Mouse (Mus musculus): Measurements from ENCODE around the gene Mapk8ip3.

The Mapk8ip3 gene

DNA sequence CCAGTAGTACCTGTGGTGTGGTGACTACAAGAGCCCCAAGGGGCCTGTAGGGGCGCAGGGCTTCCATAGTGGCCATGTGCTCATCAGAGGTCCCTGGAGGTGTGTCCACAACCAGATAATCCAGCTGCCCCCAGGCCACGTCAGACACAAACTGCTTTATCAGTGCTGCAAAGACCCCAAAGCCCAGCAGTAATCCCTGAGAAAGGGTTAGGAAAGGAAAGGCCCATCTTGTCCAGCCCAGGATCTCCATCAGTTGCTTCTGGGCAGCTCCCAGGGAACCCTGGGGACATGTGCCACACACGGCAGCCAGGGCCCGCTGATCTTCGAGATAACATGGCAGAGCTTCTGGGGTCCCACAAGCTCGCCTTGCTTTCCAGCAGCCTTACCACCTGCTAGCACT lies 52.4 kb downstream of the Mapk8ip3 start:
- DNase-seq = no peak

DNA sequence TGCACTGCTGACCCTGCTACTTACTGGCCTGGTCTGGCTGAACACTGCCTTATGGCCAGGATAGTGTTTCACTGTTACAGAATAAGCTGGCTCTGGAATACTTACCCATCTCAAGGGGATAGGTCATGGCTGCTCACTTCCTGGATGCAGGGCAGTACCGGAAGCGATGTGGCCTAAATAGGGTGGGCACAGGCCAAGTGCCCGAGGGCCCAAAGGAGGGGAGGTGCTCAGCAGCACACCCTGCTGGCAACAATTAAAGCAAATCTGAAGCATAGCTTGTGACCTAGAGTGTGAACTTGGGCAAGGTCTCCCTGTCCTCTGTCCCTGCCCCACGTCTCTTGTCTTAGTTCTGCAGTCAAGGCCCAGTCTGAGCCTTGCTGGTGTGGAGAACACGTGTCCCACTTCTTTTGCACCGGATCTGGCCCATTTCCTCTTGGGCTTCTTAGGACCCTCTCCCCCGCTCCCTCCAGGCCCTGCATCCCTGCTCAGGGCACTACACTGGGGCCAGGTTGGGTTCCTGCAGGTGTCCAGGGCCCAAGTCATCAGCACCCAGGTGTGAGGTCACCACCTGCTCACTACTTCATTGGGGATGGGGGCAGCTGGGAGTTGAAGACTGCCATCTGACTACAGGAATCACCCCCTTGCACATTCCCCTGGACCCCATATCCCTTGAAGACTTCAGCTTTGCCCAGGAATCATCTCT lies 54.9 kb downstream of the Mapk8ip3 start:
- peak; percentile 64 to 70 for DNase-seq

DNA sequence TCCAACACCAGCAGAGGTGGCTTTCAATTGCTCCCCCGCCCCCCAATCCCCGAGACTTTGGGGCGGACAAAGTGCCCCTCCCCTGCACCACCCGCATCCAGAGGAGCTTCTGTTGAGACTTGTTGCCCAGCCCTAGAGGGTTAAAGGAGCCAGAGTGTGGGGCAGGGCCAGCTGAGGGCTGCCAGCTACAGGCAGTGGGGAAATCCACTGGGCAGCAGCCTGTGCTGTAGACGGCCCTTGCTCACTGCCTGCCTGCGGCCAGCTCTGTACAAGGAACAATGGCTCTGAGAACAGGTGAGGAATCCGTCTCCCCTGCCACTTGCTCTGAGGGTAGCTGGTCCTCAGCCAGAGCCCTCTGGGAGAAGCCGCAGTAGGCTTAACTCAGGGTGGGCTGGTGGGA lies 58.2 kb downstream of the Mapk8ip3 start:
- no peak for DNase-seq

DNA sequence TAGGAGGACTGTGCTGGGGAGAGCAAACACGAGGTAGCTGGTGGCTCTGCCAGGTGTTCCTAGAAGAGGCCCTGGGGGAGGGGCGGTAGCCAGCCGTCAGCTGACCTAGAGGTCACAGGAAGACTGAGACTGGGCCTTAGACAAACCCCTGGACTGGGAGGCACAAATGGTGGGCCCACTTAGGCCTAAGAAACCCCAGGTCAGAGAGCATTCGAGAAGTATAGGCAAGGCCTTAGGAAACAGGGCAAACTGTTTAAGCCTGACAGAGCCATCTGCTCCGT lies 58.7 kb downstream of the Mapk8ip3 start:
- no peak for DNase-seq

DNA sequence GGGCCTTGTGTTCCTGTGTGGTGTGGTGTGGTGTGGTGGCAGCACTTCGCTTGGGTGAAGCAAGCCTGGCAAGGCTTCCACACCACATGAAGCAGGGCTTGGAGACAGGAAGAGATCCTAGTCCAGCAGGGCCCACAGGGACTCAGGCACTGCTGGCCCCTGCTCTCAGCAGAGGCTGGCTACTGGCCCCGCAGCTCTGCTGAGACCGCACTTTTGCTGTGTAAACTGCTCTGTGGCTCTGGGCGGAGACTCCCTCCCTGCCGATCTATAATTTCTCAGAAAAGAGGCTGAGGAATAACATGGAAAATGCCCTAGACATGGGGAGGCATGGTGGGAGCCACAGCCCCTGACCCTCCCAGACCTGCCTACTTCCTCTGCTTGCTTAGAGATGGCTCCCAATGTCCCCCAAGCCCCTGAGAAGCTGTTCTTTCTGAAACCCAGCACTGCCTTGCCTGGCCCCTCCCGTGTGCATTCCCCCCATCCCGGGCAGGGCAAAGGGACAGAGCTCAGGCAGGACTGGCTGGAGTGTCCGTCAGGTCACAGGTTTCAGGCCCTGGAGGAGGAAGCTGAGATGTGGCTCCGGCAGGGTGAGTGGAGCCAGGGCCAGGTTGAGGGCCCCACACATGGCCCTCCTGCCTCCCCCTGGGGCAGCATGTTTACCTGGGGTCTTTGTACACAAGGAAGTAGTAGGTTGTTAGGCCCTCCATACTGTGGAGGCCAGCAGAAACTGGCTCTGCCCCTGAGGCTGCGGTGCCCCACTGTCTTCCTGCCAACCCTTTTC lies 59.3 kb downstream of the Mapk8ip3 start:
- DNase-seq = no peak

DNA sequence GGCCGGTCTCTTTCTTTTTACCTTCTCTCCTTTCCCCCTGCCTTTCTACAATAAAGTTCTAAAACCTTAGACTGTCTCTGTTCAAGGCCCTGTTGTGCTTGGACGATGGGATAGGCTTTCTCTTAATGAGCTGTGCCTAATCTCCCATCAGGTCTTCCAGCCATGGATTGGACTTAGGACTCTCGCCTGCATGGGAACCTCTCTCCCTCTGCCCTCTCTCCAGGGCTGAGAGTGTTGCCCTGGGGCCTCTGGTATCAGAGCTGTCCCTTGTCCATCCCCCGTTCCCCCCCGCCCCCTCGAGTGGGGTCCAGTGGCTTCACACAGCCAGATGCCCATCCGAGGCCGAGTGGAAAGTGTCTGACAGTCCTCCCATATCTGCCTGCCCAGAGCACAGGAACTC lies 61.8 kb downstream of the Mapk8ip3 start:
- DNase-seq = no peak

DNA sequence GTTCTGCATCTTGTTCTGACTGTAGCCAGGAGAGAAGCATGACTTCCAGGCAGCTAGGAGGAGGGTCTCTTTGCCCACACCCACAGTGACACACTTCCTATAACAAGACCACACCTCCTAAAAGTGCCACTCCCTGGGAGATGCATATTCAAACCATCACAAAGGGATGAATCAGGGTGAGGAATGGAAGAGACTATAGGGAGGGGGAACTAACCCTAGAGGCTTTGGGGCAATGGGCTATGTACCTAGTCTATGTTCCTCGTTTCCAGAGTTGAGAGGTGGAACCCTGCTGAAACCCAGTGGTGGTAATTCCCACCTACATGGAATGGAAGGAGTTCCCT lies 62.4 kb downstream of the Mapk8ip3 start:
- no peak for DNase-seq

DNA sequence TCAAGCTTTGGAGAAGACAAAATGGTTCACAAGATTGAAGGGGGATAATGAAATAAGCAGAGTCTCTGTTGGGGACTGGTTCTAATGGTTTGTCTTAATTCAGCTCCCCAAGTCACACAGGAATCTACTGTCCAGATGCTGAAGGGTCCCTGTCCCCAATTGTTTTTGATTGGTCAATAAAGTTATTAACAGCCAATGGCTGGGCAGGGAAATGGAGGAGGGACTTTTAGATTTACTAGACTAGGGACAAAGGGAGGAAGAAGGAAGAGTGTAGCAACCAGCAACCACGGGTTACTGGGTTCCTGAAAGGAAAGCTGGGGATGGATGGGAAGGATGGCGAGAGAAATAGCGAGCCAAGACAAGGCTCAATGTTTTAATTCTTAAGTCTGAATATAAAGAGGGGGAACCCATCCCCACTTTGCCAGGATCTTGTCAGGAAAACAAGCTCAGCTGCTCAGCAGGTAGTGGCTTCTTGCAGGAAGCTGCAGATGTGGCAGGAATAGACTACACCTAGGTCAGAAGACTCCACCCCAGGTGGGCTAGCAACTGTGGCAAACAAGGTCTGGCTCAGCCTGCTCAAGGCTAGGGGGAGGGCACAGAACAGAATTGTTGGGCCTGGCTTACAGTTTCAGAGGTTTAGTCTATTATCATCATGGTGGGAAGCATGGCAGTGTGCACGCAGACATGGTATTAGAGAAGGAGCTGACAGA lies 62.9 kb downstream of the Mapk8ip3 start:
- no peak for DNase-seq

DNA sequence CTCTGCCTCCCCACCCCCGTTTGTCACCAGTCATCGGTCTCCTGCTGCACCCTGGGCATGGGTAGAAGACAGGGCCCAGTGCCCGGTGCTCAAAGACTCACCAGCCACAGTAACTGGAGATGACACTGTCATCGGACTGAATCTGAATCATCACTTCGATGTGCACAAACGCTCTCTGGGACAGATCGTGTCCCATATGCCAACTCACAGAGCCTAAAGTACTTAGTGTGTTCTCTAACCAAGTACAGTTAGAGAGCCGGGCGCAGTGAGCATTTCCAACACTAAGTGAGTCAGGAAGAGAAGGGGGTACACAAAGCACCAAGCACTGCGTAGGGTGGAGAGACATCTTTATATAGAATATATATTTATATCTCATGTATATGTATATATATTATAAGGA lies 68.9 kb downstream of the Mapk8ip3 start:
- no peak for DNase-seq

DNA sequence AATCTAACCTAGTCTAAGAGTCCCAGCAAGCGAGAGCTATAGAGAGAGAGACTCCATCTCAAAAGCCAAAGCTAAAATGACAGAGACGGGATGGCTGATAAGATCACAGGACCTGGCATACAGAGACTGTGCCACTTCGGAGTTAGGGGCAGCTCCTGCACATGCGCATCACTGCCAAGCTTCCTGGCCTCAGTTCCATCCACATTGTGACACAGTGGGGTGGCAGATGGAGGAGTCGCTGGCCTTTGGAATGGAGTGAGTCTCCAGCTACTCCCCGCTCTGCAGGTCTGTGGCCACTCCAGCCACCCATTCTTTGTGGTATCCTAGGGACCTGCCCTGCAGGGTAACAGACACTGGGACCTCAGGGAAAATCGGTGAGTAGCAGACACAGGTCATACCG lies 71.0 kb downstream of the Mapk8ip3 start, which contains the start of gene Igfals:
TSS of gene Igfals (plus strand) at position 222 of the 400 bp plus-strand sequence.
- peak; percentile 87 to 88 for DNase-seq

DNA sequence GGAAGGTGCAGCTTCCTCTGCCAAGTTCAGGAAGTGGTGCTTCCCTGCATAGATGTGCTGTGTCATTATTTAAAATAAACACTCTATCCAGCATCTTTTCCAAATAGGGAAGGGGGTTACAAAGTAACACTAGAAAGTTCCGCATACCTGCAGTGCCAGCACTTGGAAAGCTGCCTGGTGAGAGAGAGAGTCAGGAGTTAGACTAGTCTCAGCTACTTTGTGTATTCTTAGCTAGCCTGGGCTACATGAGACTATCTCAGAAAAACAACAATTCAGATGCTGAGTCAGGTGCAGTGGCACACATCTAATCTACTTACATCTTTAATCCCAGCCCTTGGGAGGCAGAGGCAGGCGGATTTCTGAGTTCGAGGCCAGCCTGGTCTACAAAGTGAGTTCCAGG lies 75.0 kb downstream of the Mapk8ip3 start:
- DNase-seq = no peak

DNA sequence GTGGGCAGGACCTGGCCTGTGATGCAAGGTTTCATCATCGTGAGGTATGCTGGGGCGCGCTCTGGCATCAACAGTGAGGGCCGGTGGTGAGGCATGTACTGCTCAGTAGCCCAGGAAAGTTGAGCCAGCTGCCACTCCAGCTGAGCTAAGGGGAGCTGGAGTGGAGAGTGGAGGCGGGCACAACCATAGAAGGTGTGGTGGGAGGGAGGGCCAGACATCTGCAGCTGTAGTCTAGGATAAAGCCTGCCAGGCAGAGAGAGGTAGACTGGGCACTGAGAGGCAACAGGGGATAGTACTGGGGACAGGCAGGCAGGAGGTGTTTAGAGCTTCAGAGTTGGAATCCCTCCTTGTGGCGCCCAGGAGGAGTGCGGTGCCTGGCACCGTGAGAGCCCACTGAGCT lies 76.7 kb downstream of the Mapk8ip3 start:
- no peak for DNase-seq

DNA sequence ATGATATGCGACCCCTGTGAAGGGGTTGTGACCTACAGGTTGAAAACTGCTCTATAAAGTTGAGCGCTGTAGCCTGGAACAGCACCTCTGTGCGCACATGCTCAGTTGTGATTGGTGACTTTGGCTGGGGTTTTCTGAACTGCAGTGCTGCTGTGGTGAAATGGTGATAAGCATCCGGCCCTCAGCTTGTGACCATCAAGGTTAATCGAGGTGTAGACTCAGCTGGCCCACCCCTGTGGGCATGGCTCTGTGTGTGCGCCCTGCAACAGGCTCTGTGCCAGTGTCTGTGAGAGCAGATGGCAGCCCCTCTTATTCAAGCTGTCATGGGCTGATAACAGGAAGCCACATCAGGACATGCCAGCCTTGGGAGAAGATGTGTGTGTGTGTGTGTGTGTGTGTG lies 77.8 kb downstream of the Mapk8ip3 start:
- DNase-seq = peak; percentile 80 to 85

DNA sequence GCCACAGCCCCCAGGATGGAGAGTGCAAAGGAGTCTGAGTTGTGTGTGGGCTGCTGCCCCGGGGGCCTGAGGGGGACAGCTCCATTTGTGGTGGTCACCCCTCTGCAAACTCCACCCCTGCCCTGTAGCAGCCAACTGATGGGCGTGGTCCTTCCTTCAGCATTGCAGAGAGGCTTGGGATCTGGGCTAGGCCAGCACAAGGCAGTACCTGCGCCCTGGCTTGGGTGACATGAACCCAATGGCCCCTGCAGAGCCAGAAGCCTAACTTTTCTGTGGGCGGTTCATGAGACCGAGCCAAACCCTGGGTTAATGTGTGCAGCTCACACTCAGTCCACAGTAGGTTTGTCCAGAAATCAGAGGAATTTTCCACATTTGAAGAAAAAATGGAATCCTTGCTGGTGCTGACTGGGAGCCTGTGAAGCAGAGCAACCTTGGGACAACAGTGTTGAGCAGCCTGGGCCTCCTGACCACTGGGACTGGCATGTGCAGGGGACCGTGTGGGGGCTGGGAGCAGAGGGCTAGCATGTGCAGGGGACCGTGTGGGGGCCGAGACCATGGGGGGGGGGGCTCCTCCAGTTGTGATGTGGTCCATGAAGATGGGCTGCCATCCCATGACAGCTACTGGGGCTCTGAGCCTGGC lies 78.8 kb downstream of the Mapk8ip3 start:
- no peak for DNase-seq

DNA sequence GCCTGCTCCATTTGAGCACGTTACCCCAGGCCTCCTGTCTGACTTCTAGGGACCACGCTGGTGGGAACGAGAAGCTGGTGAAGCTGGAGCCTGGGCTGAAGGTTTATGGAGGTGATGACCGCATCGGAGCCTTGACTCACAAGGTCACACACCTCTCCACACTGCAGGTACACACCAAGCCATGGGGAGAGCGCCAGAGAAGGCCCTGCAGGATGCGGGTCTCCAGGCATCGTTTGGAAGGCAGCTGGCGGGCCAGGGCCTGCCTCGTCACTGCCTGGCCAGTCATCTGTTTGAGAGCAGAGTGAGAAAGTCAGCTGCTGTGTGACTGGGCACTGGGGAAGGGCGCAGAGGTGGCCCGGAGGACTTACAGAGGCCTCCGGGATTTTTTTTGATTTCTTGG lies 80.2 kb downstream of the Mapk8ip3 start:
- no peak for DNase-seq

DNA sequence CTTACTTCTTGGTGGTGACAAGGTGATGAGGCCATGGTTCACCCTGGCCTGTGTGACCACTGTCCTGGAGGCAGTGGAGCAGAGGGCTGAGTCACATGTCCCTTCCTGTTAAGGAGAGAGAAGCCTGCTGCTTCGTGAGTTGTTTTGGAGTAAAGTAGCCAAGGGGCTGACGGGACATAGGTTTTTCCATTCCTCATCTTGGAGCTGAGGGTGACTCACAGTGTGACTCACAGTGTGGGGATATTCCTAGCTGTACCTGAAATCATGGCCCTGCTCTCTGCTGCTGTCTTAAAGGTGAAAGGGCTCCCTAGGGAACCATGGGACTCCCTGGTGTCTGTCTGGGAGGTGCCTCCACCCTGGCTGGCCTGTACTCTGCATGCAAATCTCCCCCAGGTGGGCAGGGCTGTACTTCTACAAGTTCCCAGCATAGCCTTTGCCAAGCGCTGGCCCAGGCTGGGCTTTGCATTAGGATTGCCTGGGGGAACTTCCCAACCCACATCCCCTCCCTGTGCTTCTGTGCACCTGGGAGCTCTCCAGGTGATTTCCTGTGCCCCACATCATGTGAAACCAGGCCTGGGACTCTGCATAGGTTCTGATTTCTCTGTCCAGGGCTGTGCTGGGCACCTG lies 80.8 kb downstream of the Mapk8ip3 start:
- no peak for DNase-seq

DNA sequence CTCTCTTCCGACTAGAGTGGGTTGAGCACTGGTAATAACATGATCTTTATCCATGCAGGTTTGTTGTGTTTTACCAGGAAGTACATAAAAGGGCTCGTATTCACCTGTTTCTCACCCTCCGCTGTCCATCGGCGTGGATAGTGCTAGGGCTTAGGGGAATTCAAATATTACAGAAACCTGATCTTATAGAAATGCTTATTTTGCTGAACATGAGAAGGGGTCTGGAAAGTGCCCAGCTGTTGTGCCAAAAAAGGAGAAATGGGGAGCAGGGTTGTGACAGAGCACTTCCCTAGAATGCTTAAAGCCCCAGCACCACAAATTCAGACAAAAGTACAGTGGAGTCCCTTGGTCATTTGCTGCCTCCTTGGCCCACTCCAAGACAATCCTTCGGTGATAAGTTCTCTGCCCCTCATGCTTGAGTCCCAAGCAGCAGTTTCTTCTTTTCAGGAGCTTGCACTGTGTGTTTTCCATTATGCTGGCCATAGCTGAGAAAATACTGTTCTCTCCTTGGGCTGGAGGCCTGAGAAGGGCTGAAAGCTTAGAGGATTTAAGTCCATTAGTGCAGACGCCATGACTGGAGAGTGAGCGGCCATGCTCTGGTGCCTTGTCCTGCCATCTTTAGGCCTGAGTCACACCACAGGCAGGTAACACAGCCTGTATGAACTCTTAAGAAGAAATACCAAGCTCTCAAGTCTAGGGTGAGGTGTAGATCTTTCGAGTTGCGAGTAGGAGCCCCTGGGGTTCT lies 85.2 kb downstream of the Mapk8ip3 start:
- DNase-seq = no peak

DNA sequence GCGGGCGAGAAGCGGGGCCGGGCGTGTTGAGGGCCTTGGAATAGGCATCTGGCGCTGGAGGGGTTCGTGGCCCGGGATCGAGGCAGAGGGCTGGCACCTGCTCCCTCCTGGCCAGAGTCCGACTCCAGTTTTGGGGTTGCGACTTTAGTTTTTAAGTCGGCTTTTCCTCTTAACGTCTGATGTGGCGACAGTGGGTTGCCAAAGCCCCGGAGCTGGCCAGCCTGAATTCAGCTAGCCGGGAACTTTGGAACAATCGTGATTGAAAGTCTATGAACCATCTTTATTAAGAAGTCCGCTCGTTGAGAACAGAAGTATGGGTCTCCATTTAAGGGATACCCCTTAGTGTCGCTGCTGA lies 86.0 kb downstream of the Mapk8ip3 start:
- DNase-seq = no peak

DNA sequence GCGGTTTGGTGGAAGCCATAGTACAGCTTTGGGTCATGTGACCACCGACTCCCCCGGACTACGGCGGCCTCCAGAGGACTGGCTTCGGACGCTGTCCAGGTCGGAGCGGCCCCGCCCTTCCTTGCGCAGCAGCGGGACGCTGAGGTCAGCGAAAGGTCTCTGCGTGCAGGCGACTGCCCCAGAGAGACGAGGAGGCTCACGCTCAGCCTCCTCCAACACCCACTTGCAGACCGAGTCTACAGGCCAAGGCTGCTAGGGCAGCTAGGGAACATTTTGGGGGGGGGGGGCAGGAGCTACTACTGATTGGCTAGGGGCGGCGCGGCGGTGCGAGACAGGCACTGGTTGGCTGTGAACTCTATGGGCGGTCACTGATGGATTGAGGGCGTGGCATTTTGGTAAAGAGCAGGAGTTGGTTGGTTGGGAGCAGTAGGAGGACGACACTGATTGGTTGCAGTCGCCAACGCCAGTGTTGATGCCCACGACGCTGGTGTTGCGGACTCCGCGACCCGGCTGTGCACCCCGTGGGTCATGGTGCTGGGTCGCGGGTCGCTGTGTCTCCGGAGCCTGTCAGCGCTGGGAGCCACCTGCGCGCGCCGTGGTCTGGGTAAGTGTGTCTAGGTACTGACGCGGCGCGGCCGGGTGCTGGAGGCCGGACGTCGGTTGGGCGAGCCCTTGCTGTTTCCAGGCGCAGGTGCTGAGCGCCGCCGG lies 86.6 kb downstream of the Mapk8ip3 start, which contains the start of gene Fahd1:
TSS of gene Fahd1 (minus strand) at position 300 of the 708 bp plus-strand sequence.
- DNase-seq = peak; percentile 96 to 98

DNA sequence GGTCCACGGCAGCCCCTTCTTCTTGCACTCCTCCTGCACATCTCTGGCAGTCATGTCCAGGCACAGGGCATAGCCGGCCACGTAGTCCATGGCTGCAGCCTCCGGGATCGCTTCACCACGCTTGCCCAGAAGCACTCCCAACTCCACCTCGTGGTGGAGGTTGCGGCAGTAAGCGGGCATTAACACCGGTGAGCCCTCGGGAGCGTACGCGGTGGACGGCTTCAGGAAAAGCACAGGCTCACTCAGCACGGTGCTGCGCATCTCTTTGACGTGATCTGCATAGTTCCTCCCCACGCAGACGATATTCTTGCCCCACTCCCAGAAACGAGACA lies 87.1 kb downstream of the Mapk8ip3 start:
- no peak for DNase-seq

DNA sequence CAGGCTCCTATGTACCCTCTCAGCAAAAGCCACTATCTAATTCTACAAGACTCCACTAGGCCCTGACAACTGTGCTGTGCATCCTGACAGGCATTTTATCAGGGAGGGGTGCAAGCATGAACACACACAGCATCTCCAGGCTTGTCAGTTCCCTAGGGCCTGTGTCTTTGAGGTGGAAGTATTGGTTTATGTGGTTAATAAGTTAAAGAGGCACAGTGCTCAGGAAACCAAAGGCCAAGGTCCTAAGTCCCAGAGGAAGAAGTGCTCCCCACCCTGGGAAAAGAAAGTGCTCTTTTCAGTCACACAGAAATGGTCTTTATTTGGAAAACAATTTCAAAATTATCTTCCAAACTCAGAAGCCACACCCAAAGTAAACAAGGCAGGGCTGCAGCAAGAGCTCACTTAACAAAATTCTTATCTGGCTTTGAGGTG lies 88.2 kb downstream of the Mapk8ip3 start:
- no peak for DNase-seq

DNA sequence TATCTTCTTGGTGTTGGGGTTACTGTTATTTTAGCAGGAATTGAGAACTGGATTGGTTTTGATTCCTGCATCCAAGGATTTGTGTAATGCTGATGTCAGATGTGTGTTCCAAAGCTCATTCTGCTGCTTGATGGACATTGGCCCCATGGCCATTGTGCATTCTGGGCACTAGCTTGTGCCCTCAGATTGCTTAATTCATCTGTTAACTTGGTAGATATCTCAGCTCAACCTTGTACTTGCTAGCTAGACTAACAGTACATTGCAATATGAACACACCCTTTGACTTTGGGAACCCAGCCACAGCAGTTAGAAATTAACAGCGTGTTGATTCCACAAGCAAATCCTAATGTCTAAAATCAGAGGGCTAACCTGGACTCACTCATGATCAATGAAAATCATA lies 89.4 kb downstream of the Mapk8ip3 start:
- DNase-seq = no peak
